Mouse (Mus musculus) testis, adult 2 months (tissue): ENCODE results near the gene Lrrc38.

ENCODE experiments used
- CTCF ChIP-seq: fragments of 200-500 bp; IDR thresholded peaks from 2 replicates; pipeline ENCODE4 v1.5.1; 2012; ENCODE audit warnings: low read depth, mild to moderate bottlenecking, inconsistent platforms, low read length, moderate library complexity; ENCODE audit not compliant: control insufficient read depth, insufficient read depth, insufficient replicate concordance
- POLR2A ChIP-seq: fragments of 200-500 bp; IDR thresholded peaks from 2 replicates; pipeline ENCODE4 v1.6.1; 2012; ENCODE audit warnings: low read depth, mild to moderate bottlenecking, inconsistent platforms, low read length, moderate library complexity; ENCODE audit not compliant: control insufficient read depth

GRCm38 (mm10) chr4:143348678-143349077, 879 bp upstream of the Lrrc38 start:
- TF ChIP-seq CTCF (no peak), POLR2A (no peak)
